Mouse (Mus musculus) c-Kit-positive CD71-positive TER-119-positive erythroid progenitor cells, embryonic 14.5 days (primary cell): ENCODE data around the gene Grin2d.

Source experiments
- DNase-seq: peaks from one replicate; pipeline ENCODE4 v3.0.0-alpha.2; 2013; ENCODE audit warnings: low spot score

The Grin2d gene

GRCm38 (mm10) chr7:45782271-45782670 is 95.9 kb downstream of the Grin2d start:
- no peak for DNase-seq
